Mouse (Mus musculus) megakaryocyte progenitor cell, adult 5-6 weeks (primary cell): ENCODE data around the gene Agbl4. TPM values are rescaled to one million over a fixed set of nuclear protein-coding genes. Genes with fewer than 3 reads are reported as not detected.

Experiments
- total RNA-seq, 2 experiments: library from RNA; stranded (forward) in 1 of 2; stranded (reverse) in 1 of 2; fragments of 157-497, 149-512 nt in 1 of 2; fragments of 200-1000 nt in 1 of 2; gene quantifications; 2 replicates each; pipeline versions ENCODE4 v1.2.3 to v1.2.4; 2015 to 2017

The Agbl4 gene
- total RNA-seq, 2 experiments from 2014 or later, result not detected

Other genes with a start within 250 kb of the Agbl4 start
- 1.3 TPM in 1 of 2 replicates, not detected in the other for gene Elavl4, start 45.8 kb upstream of the Agbl4 start, total RNA-seq (2015)
- gene Elavl4, start 45.8 kb upstream of the Agbl4 start, total RNA-seq (2017), result not detected in 2 replicates